Mouse (Mus musculus): ENCODE results near the gene Rfc1. TPM values are rescaled to one million over a fixed set of nuclear protein-coding genes. Genes with fewer than 3 reads are reported as not detected.

The Rfc1 gene
- polyA plus RNA-seq, 1 experiment from 2014 or later: 98.1 TPM

DNA sequence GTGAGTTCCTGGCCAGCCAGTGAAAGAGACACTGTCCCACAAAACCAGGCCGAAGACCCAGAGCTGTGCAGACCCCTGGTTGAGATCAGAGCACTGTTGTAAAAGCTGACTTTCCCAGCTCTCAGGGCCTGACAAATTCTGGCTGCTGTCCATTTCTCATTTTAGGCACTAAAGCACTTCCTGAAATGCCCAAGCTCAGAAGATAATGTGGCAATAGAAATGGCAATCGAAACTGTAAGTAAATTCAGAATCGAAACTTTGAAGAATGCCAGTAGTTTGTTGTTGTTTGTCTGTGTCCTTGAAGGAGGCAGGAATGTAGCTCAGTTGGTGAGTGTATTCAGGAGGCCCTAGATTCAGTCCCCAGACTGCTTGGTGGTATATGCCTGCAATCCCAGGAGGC is 88.2 kb downstream of the Rfc1 start:
- Histone ChIP-seq H3K36me3 (peaks cover 31% of the 10 kb centered on the region; the same call in 1 of the 2 replicates), H3K27me3 (no peaks in the 10 kb centered on the region), H3K4me3 (no peak overlapping the region), H3K27ac (no peak overlapping the region), H3K4me1 (no peaks in the 10 kb centered on the region), H3K9ac (no peak overlapping the region), H3K9me3 (no peaks in the 10 kb centered on the region), H3K4me2 (no peak overlapping the region)
- 72% methylated on average over 3 of the region's 3 CpGs for WGBS
- no peak for ATAC-seq (ENCODE audit: insufficient number of reproducible peaks, low FRiP score, low TSS enrichment, low read depth)

DNA sequence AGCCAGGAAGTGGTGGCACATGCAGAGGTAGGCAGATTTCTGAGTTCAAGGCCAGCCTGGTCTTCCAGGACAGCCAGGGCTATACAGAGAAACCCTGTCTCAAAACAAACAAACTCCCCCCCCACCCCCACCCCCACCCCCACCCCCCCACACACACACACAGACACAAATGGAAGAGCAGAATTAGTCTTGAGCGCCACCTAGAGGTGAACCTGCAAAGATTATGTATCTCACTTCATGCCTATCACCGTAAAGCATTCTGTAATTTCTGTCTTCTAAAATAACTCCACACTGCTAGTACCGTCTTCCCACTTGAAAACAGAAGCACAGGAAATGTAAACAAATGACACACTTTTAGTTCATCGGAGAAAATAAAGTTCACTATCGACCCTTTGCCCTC is 92.7 kb downstream of the Rfc1 start:
- ATAC-seq (ENCODE audit: insufficient number of reproducible peaks, low FRiP score, low TSS enrichment, low read depth): no peak
- Histone ChIP-seq H3K4me3 (no peak overlapping the region), H3K4me1 (no peaks in the 10 kb centered on the region), H3K36me3 (peaks cover 22% of the 10 kb centered on the region; the same call in 1 of the 2 replicates), H3K9ac (no peak overlapping the region), H3K4me2 (no peak overlapping the region), H3K27ac (no peak overlapping the region), H3K27me3 (no peaks in the 10 kb centered on the region), H3K9me3 (no peaks in the 10 kb centered on the region)
- WGBS: 49% methylated on average over 5 of the region's 5 CpGs

DNA sequence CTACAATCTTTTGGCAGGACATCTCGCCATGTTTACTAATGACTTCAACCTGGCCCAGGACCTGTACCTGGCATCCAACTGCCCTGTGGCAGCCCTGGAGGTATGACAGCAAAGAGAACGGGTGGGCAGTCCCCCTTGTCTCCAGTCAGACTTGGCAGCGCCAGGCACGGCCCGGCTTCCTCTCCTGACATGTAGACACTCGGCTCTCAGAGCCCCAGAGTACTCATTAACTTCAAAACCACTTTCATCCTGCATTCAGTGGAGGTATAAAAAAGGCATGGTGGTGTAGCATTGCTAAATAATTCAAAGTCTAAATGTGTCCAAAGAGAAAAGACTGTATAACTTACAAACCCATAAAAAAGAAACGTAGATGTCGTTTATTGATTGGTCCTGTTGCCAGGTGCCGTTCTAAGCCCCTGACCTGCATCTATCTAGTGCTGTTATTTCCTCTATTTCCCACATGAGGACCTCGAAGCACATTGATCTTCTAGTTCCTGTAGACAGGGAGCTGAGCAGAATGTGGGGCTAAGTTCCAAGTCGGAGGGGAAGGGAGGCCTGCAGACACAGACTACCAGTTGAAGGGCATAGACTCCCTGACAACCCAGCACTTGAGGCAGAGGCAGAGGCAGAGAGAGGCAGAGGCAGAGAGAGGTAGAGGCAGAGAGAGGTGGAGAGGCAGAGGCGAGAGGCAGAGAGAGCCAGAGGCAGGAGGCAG is 104.0 kb downstream of the Rfc1 start:
- H3K4me1 ChIP-seq: no peaks in the 10 kb centered on the region
- H3K27ac ChIP-seq: no peak overlapping the region
- no peak overlapping the region for H3K9ac ChIP-seq
- WGBS: 54% methylated on average over 12 of the region's 12 CpGs
- peaks cover 29% of the 10 kb centered on the region for H3K36me3 ChIP-seq
- no peak overlapping the region for H3K4me3 ChIP-seq
- H3K4me2 ChIP-seq: no peak overlapping the region
- H3K27me3 ChIP-seq: no peaks in the 10 kb centered on the region
- no peaks in the 10 kb centered on the region for H3K9me3 ChIP-seq
- no peak for ATAC-seq (ENCODE audit: insufficient number of reproducible peaks, low FRiP score, low TSS enrichment, low read depth)

DNA sequence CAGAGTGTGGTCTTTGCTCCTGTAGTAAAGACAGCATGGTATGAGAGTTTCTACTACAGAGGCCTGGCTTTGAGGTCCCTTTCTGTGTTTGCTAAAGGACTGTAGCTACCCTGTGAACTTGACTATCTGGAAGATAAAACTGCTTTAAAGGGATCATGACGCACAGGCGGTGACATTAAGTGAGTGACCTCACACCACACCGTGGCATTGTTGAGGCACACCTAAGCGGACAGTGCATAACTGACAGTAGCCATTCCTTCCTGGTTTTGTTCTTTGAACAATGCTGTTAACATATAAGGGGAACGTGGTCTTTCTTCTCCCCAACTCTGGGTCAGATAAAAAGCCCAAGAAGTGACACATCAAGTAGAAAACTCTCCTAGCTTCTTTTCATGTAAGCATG is 111.4 kb downstream of the Rfc1 start:
- Histone ChIP-seq H3K4me1 (no peaks in the 10 kb centered on the region), H3K36me3 (peaks cover 26% of the 10 kb centered on the region), H3K27me3 (no peaks in the 10 kb centered on the region), H3K9me3 (no peaks in the 10 kb centered on the region), H3K9ac (no peak overlapping the region), H3K4me3 (no peak overlapping the region), H3K27ac (no peak overlapping the region), H3K4me2 (no peak overlapping the region)
- ATAC-seq (ENCODE audit: insufficient number of reproducible peaks, low FRiP score, low TSS enrichment, low read depth): no peak
- 92% methylated on average over 5 of the region's 5 CpGs for WGBS

DNA sequence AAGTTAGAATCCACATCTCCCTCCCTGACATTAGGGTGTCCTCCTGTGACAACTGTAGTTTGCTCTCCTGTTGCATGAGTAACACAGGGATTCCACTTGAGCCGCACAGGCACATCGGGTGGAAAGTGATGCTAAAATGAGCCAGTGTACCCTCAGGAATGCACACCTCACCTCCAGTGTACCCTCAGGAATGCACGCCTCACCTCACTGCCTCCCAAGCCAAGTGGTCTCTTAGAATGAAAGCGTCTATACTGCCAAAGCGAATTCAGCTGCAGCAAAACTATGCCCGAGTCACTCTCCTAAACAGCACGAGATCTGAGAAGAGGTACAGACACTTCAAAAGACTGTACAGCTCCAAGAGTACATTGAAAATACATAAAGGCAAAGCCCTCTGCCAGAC is 114.4 kb downstream of the Rfc1 start:
- Histone ChIP-seq H3K9ac (no peak overlapping the region), H3K27me3 (no peaks in the 10 kb centered on the region), H3K4me3 (no peak overlapping the region), H3K4me1 (no peaks in the 10 kb centered on the region), H3K36me3 (peaks cover 11% of the 10 kb centered on the region; the same call in 1 of the 2 replicates), H3K27ac (no peak overlapping the region), H3K4me2 (no peak overlapping the region), H3K9me3 (no peaks in the 10 kb centered on the region)
- 62% methylated on average over 7 of the region's 7 CpGs for WGBS
- no peak for ATAC-seq (ENCODE audit: insufficient number of reproducible peaks, low FRiP score, low TSS enrichment, low read depth)

DNA sequence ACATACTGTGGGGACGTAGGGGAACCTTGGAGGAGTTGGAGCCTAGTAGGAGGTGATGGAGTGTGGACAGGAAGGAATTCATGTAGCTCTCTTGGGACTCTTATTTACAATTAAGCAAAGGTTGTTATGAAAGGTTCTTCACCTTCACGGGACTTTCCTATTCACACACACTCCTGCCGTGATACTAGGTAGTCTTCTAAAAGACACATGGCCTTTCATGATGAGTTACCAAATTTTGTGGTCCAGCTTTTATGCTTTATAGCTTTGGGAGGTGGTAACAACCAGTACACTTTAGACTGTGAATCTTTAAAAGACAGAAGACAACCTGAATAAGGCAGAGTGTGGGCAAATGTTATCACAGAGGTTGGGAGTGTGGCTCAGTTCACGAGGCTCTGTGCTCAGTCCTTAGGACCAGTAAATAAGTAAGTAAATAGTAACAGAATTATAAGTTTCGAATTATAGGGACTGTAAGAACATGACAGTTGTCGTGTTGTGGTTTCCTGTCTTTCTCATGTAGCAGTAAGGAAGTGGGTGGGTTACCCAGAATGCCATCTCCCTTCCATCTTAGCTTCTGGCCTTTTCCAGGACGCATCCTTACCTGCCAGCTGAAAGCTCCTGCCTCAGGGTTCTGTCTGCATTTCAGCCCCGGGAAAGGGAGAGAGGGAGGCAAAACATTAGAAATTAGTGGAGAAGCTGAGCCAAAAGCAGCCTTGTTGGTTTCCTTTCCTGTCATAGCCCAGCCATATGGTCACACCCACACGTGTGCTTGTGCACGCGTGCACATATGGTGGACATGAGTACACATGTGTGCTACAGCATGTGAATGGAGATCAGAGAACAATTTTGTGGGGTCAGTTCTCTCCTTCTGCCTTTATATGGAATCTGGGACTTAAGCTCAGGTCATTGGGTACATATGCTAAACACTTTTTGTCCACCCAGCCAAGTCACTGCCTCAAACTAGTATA is 117.9 kb downstream of the Rfc1 start:
- Histone ChIP-seq H3K4me3 (no peak overlapping the region), H3K27me3 (no peaks in the 10 kb centered on the region), H3K4me1 (no peaks in the 10 kb centered on the region), H3K4me2 (no peak overlapping the region), H3K27ac (no peak overlapping the region), H3K9me3 (no peaks in the 10 kb centered on the region), H3K36me3 (no peaks in the 10 kb centered on the region), H3K9ac (no peak overlapping the region)
- WGBS: 85% methylated on average over 11 of the region's 11 CpGs
- ATAC-seq (ENCODE audit: insufficient number of reproducible peaks, low FRiP score, low TSS enrichment, low read depth): no peak

DNA sequence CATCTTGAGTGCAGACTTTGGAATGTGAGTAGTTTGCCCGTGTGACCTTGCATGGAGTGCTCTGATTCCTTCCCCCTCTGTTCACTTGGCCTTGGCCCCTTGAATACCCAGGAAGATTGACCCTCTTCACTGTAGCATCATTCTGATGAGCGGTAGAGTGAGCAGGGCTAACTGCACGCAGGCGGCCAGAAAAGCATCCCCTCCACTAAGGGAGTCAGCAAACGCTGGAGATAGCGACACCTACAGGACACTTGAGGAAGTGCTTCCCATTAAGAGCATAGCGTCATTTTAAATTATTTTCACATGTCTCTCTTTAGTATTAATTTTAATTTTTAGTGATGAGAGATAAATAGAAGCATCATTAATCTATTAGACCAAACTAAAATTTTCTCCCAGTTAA is 122.1 kb downstream of the Rfc1 start:
- Histone ChIP-seq H3K4me2 (no peak overlapping the region), H3K4me1 (no peaks in the 10 kb centered on the region), H3K36me3 (no peaks in the 10 kb centered on the region), H3K9me3 (no peaks in the 10 kb centered on the region), H3K4me3 (no peak overlapping the region), H3K27ac (no peak overlapping the region), H3K9ac (no peak overlapping the region), H3K27me3 (no peaks in the 10 kb centered on the region)
- WGBS: 21% methylated on average over 7 of the region's 7 CpGs
- no peak for ATAC-seq (ENCODE audit: insufficient number of reproducible peaks, low FRiP score, low TSS enrichment, low read depth)

Other genes with a start within 250 kb of the Rfc1 start
- gene Tmem156, start 243.5 kb downstream of the Rfc1 start, polyA plus RNA-seq (2015; fragmentation: Nextera tagmentation; extraction: Ambion mirVana): 0.55 and 1.2 TPM in 2 replicates
- 13.3 and 17.6 TPM in 2 replicates for gene Klhl5, start 228.1 kb downstream of the Rfc1 start, polyA plus RNA-seq (2015; fragmentation: Nextera tagmentation; extraction: Ambion mirVana)
- 6.8 and 8.0 TPM in 2 replicates for gene Wdr19, start 136.0 kb downstream of the Rfc1 start, polyA plus RNA-seq (2015; fragmentation: Nextera tagmentation; extraction: Ambion mirVana)
- 0.05 TPM in 1 of 2 replicates, not detected in the other for gene Klb, start 12.6 kb upstream of the Rfc1 start, polyA plus RNA-seq (2015; fragmentation: Nextera tagmentation; extraction: Ambion mirVana)
- 984 and 1,081 TPM in 2 replicates for gene Rpl9, start 55.8 kb upstream of the Rfc1 start, polyA plus RNA-seq (2015; fragmentation: Nextera tagmentation; extraction: Ambion mirVana)
- gene Lias, start 55.8 kb upstream of the Rfc1 start, polyA plus RNA-seq (2015; fragmentation: Nextera tagmentation; extraction: Ambion mirVana): 58.9 and 63.0 TPM in 2 replicates
- gene Ugdh, start 100.3 kb upstream of the Rfc1 start, polyA plus RNA-seq (2015; fragmentation: Nextera tagmentation; extraction: Ambion mirVana): 125 and 126 TPM in 2 replicates
- gene Gm43552, start 157.2 kb upstream of the Rfc1 start, polyA plus RNA-seq (2015; fragmentation: Nextera tagmentation; extraction: Ambion mirVana): not detected in 2 replicates
- gene Smim14, start 201.5 kb upstream of the Rfc1 start, polyA plus RNA-seq (2015; fragmentation: Nextera tagmentation; extraction: Ambion mirVana): 150 and 154 TPM in 2 replicates
- 169 and 171 TPM in 2 replicates for gene Ube2k, start 201.6 kb upstream of the Rfc1 start, polyA plus RNA-seq (2015; fragmentation: Nextera tagmentation; extraction: Ambion mirVana)

Measured in limb, embryonic 15.5 days (tissue).